Mouse (Mus musculus) limb, embryonic 13.5 days (tissue): ENCODE measurements around the gene Frmd5. TPM values are rescaled to one million over a fixed set of nuclear protein-coding genes. Genes with fewer than 3 reads are reported as not detected.
A peak's percentile ranks its signal among the peaks of the same experiment; 100 is the strongest.

Experiments used
- ATAC-seq: fragments of 200-750 bp; cut with Nextera tagmentation; 2 replicates; pipeline ENCODE4 v1.8.0; 2017; ENCODE audit warnings: low read depth, moderate number of reproducible peaks, moderate TSS enrichment; ENCODE audit not compliant: low FRiP score
- H3K27ac ChIP-seq: fragments of 300-500 bp; sonication (generic); 2 replicates; pipeline ENCODE4 v1.5.1; 2015; ENCODE audit warnings: inconsistent platforms, mild to moderate bottlenecking, moderate library complexity
- H3K27me3 ChIP-seq: fragments of 300-500 bp; sonication (generic); 2 replicates; pipeline ENCODE4 v1.6.1; 2015; ENCODE audit warnings: mild to moderate bottlenecking, inconsistent platforms
- H3K36me3 ChIP-seq: fragments of 300-500 bp; sonication (generic); 2 replicates; pipeline ENCODE4 v1.6.1; 2015; ENCODE audit warnings: inconsistent platforms, mild to moderate bottlenecking, moderate library complexity
- H3K4me1 ChIP-seq: fragments of 300-500 bp; sonication (generic); 2 replicates; pipeline ENCODE4 v1.6.1; 2015; ENCODE audit warnings: inconsistent platforms
- H3K4me2 ChIP-seq: fragments of 300-500 bp; sonication (generic); replicated peaks from 2 replicates; pipeline ENCODE4 v1.6.1; 2015; ENCODE audit warnings: inconsistent platforms, mild to moderate bottlenecking, moderate library complexity
- H3K4me3 ChIP-seq: fragments of 300-500 bp; sonication (generic); 2 replicates; pipeline ENCODE4 v1.5.1; 2015; ENCODE audit warnings: moderate library complexity, mild to moderate bottlenecking, inconsistent platforms
- H3K9ac ChIP-seq: fragments of 300-500 bp; sonication (generic); 2 replicates; pipeline ENCODE4 v1.6.1; 2015; ENCODE audit warnings: mild to moderate bottlenecking, inconsistent platforms
- H3K9me3 ChIP-seq: fragments of 300-500 bp; sonication (generic); 2 replicates; pipeline ENCODE4 v1.6.1; 2016; ENCODE audit warnings: inconsistent platforms
- WGBS: fragments of 180-500 bp; shearing (Covaris S2); methylation state at CpG from one replicate; pipeline ENCODE4 v1.1.7; 2015; 5-methylcytosine and 5-hydroxymethylcytosine counted together
- polyA plus RNA-seq: library from polyadenylated mRNA; unstranded; fragments of >200 nt; fragmentation: Nextera tagmentation; extraction: Ambion mirVana; gene quantifications from 2 replicates; pipeline ENCODE4 v1.2.1, GENCODE M21; 2015

Frmd5 gene
- polyA plus RNA-seq, 1 experiment from 2014 or later: 2.0 TPM

DNA sequence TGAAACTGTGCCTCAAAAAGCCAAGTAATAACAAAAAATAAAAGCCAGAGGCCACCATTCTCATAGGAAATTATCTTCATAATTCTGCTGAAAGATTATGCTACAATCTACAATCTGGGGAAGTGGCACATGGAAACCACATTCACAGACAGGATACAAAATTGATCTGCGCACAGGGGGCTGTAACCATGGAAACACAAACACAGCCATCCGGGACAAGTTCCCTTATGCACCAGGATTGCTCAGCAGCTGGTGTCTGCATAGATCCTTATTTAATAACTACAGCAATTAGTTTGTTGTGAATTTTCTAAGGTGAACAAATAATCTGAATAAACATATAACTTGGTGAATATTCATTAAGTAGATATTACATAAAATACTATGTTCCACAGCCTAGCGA lies 89.8 kb downstream of the Frmd5 start:
- no peaks in the 10 kb centered on the region for H3K36me3 ChIP-seq
- peaks cover 3% of the 10 kb centered on the region; the same call in 1 of the 2 replicates for H3K9me3 ChIP-seq
- ATAC-seq: no peak
- no peak overlapping the region for H3K27ac ChIP-seq
- no peak overlapping the region for H3K4me3 ChIP-seq
- H3K4me2 ChIP-seq: no peak overlapping the region
- H3K4me1 ChIP-seq: no peaks in the 10 kb centered on the region
- H3K27me3 ChIP-seq: no peaks in the 10 kb centered on the region
- H3K9ac ChIP-seq: no peak overlapping the region
- WGBS: 77% methylated on average over 3 of the region's 3 CpGs

- Histone ChIP-seq H3K27me3 (no peaks in the 10 kb centered on the region), H3K27ac (no peak overlapping the region), H3K4me3 (no peak overlapping the region), H3K36me3 (no peaks in the 10 kb centered on the region), H3K4me1 (no peaks in the 10 kb centered on the region), H3K4me2 (no peak overlapping the region), H3K9ac (no peak overlapping the region), H3K9me3 (peaks cover 3% of the 10 kb centered on the region; the same call in 1 of the 2 replicates)
- WGBS: 87% methylated on average over 4 of the region's 4 CpGs
- no peak for ATAC-seq
Observed at GRCm38 (mm10) chr2:121713567-121713966, 93.3 kb downstream of the Frmd5 start.

DNA sequence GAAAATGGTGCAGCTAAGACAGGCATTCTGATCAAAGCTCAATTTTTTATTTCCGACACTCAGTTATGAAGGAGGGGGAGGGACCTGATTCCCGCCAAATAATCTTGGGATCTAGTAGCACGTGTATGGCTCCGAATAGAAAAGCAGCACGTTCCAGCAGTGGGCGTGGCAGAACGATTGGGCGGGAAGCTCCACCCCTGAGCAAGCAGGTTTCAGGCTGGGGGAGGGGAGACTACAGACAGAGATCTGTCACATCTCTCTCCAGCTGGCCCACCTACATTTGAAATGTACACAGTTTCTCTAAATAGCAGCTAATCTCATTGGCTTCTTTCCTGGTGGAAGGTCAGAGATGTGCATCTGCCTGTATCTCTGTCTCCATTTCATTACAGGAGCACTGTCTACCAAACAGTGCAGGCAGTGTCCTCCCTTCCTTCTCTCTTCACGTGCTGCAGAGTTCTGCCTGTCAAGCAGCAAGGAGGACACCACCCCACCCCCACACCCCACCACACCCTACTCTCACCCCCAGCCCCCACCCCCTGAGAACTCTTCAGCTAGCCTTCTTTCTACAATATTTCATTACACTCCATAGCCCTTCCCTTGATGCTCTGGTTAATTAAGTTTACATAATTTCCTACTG lies 95.0 kb downstream of the Frmd5 start:
- Histone ChIP-seq H3K9me3 (peaks cover 3% of the 10 kb centered on the region; the same call in 1 of the 2 replicates), H3K4me1 (no peaks in the 10 kb centered on the region), H3K9ac (no peak overlapping the region), H3K4me3 (no peak overlapping the region), H3K4me2 (no peak overlapping the region), H3K27ac (no peak overlapping the region), H3K27me3 (no peaks in the 10 kb centered on the region), H3K36me3 (no peaks in the 10 kb centered on the region)
- WGBS: 28% methylated on average over 9 of the region's 9 CpGs
- ATAC-seq: no peak

DNA sequence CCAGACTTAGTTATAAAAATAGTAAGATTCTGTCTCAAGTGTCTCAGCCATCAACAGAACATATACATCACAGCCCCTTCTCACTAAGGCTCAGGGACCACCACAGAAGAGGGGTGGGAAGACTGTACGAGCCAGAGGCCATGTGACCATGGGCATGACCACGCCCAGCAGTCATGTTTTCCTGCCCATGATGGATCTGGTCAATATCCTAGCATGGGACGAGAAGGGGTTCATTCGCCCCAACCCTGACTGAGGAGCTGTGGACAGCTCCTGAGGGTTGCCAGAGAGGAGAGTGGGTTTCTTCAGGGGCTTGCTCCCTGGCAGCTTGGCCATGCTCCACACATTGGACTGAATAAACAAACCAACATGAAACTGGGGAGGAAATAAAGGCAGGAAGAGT lies 97.8 kb downstream of the Frmd5 start:
- Histone ChIP-seq H3K4me2 (no peak overlapping the region), H3K9me3 (no peaks in the 10 kb centered on the region), H3K9ac (no peak overlapping the region), H3K36me3 (no peaks in the 10 kb centered on the region), H3K4me1 (no peaks in the 10 kb centered on the region), H3K4me3 (no peak overlapping the region), H3K27me3 (no peaks in the 10 kb centered on the region), H3K27ac (no peak overlapping the region)
- no peak for ATAC-seq
- 80% methylated on average over 4 of the region's 4 CpGs for WGBS

DNA sequence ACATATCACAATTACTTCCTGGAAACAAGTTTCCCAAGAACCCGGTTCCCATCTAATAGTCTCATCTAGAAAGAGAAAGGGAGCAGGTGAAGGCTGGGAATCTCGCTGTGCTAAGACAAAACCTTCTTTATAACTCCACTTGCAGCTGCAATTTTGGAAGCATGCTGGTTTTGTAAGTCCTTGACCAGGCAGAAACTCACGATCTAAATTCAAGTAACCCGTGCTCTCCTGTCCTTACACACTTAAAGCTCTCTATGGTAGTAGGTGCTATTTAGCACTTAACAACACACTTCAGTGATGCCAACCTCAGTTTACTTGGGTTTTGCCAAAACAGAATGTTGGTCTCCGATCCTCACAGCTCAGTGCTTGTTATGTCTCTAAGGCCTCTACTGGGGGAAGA lies 99.4 kb downstream of the Frmd5 start:
- no peaks in the 10 kb centered on the region for H3K27me3 ChIP-seq
- H3K27ac ChIP-seq: no peak overlapping the region
- WGBS: 73% methylated on average over 5 of the region's 5 CpGs
- no peak for ATAC-seq
- H3K4me3 ChIP-seq: no peak overlapping the region
- no peaks in the 10 kb centered on the region for H3K36me3 ChIP-seq
- H3K9me3 ChIP-seq: no peaks in the 10 kb centered on the region
- no peaks in the 10 kb centered on the region for H3K4me1 ChIP-seq
- no peak overlapping the region for H3K9ac ChIP-seq
- no peak overlapping the region for H3K4me2 ChIP-seq

DNA sequence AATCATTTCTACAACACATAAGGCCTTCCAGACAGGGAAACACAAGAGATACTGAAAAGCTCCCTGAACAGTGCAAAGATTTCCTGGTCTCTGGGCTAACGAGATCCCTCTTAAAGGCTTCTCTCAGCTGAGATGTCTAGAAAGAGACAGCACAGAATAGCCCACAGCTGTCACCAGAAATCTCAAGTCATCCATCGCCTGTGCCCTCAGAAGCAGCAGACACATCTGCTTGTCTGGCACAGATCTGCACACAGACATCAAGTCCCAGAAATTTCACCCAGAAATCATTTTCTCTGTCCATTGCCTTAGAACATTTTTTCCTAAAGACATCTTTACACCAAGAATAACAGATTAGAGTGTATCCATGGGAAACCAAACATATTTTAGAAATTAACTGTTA lies 101.1 kb downstream of the Frmd5 start:
- Histone ChIP-seq H3K4me3 (no peak overlapping the region), H3K9ac (no peak overlapping the region), H3K27me3 (no peaks in the 10 kb centered on the region), H3K4me1 (no peaks in the 10 kb centered on the region), H3K36me3 (no peaks in the 10 kb centered on the region), H3K9me3 (no peaks in the 10 kb centered on the region), H3K27ac (no peak overlapping the region), H3K4me2 (no peak overlapping the region)
- no peak for ATAC-seq
- 60% methylated on average over 2 of the region's 2 CpGs for WGBS

GRCm38 (mm10) chr2:121699331-121699730 lies 107.6 kb downstream of the Frmd5 start:
- Histone ChIP-seq H3K4me1 (peaks cover 9% of the 10 kb centered on the region; the same call in 1 of the 2 replicates), H3K4me2 (no peak overlapping the region), H3K36me3 (no peaks in the 10 kb centered on the region), H3K27ac (peak overlapping the region; percentile 61; the same call in 1 of the 2 replicates), H3K27me3 (no peaks in the 10 kb centered on the region), H3K9me3 (no peaks in the 10 kb centered on the region), H3K4me3 (no peak overlapping the region), H3K9ac (no peak overlapping the region)
- 35% methylated on average over 6 of the region's 6 CpGs for WGBS
- ATAC-seq: no peak

DNA sequence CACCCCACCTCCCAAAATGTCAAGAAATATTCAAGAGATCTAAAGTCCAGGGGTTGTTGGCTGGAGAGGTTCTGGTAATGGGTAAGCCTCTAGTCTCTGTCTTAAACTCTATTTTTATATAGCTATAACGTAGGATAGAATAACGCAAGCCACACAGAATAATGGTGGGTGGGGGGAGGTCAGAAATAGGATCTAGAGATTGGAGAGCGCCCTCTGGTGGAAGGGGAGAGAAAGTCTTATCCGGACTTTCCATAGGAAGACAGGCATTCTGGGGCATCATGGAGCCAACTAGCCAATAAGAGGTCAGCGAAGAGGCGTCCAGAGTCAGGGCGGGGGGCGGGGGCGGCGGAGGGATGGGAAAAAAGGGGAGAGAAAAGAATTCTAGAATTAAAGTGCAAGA lies 111.5 kb downstream of the Frmd5 start:
- Histone ChIP-seq H3K4me1 (peaks cover 9% of the 10 kb centered on the region; the same call in 1 of the 2 replicates), H3K27me3 (no peaks in the 10 kb centered on the region), H3K4me3 (no peak overlapping the region), H3K27ac (no peak overlapping the region), H3K4me2 (no peak overlapping the region), H3K9ac (no peak overlapping the region), H3K9me3 (no peaks in the 10 kb centered on the region), H3K36me3 (no peaks in the 10 kb centered on the region)
- no peak for ATAC-seq
- WGBS: 74% methylated on average over 10 of the region's 10 CpGs

DNA sequence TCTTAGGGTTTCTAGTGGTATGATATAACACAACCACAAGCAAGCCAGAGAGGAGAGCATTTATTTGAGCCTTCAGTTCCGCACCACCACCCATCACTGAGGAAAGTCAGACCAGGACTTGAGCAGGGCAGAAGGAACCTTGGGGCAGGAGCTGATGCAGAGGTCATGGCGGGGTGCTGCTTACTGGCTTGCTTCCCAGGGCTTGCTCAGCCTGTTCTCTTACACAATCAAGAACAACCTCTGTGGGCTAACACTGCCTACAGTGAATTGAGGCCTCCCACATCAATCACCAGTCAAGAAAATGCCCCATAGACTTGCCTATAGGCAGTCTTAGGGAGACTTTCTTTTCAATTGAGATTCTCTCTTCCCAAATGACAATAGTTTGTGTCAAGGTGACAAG lies 118.8 kb downstream of the Frmd5 start:
- Histone ChIP-seq H3K27ac (no peak overlapping the region), H3K9me3 (no peaks in the 10 kb centered on the region), H3K36me3 (no peaks in the 10 kb centered on the region), H3K9ac (no peak overlapping the region), H3K4me1 (no peaks in the 10 kb centered on the region), H3K27me3 (no peaks in the 10 kb centered on the region), H3K4me2 (no peak overlapping the region), H3K4me3 (no peak overlapping the region)
- WGBS: 84% methylated on average over 2 of the region's 2 CpGs
- no peak for ATAC-seq

GRCm38 (mm10) chr2:121683606-121684005 lies 123.3 kb downstream of the Frmd5 start:
- H3K4me3 ChIP-seq: no peak overlapping the region
- no peaks in the 10 kb centered on the region for H3K36me3 ChIP-seq
- ATAC-seq: no peak
- no peak overlapping the region for H3K4me2 ChIP-seq
- H3K27ac ChIP-seq: no peak overlapping the region
- H3K9me3 ChIP-seq: no peaks in the 10 kb centered on the region
- 81% methylated on average over 8 of the region's 8 CpGs for WGBS
- no peaks in the 10 kb centered on the region for H3K27me3 ChIP-seq
- H3K4me1 ChIP-seq: no peaks in the 10 kb centered on the region
- no peak overlapping the region for H3K9ac ChIP-seq

DNA sequence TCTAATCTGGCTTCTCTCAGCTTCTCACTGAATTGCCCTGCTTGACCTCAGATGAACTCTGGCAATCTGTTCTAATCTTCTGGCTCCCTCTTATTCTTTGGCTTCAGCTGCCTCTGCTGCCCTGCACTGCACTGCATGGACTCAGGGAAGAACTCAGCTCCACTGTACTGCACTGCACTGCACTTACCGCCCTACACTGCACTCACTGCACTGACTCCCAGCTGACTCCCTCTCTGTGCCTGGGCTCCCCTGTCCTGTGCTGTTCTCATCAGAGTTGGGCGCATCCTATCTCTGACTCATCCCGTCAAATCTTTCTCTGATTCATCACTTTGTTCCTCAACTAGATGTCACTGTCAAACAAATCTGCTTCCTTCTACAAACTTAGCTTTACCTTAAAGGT lies 124.5 kb downstream of the Frmd5 start:
- no peaks in the 10 kb centered on the region for H3K9me3 ChIP-seq
- WGBS: 88% methylated on average over 3 of the region's 3 CpGs
- 0 out of 2 replicates have a peak, but pooled peaks have one; percentile 32 for ATAC-seq

DNA sequence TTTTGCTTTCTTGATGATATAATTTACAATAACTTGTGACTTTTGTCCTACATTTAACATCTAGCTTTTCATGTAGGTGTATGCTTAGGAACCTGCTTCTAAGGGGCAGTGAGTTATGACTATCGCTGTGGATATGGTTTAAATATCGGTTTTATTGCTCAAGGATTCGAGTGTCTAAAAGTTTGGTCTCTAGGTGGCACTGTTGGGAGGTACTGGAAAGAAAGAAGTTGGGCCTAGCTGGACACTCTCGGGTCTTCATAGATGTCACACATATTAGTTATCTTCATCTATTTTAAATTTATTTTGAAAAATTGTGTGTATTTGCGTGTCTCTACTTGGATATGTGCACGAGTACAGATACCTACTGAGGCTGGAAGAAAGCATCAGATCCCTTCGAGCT lies 127.2 kb downstream of the Frmd5 start:
- Histone ChIP-seq H3K9me3 (no peaks in the 10 kb centered on the region), H3K27ac (no peak overlapping the region), H3K36me3 (no peaks in the 10 kb centered on the region), H3K27me3 (no peaks in the 10 kb centered on the region), H3K4me2 (no peak overlapping the region), H3K4me3 (no peak overlapping the region), H3K9ac (no peak overlapping the region), H3K4me1 (no peaks in the 10 kb centered on the region)
- 80% methylated on average over 7 of the region's 7 CpGs for WGBS
- no peak for ATAC-seq

More for the DNA sequence above, 124.5 kb downstream of the Frmd5 start:
- Histone ChIP-seq H3K36me3 (no peaks in the 10 kb centered on the region), H3K4me1 (no peaks in the 10 kb centered on the region), H3K4me3 (no peak overlapping the region), H3K9ac (no peak overlapping the region), H3K27ac (no peak overlapping the region), H3K4me2 (no peak overlapping the region), H3K27me3 (no peaks in the 10 kb centered on the region)

DNA sequence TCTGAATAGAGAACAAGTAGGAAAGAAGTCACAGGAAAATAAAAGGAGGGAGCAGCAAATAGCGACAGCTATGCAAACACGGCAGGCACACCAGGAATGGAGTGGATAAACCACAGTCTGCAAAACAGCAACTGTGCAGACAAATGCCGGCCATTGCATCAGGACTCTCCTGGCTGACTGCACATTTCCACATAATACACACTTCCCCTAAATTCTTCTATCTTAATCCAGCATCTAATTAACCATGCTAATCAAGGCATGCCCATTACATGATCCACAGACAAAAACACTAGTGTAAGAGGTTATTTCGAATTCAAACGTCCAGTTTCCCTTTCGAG lies 129.3 kb downstream of the Frmd5 start:
- H3K36me3 ChIP-seq: no peaks in the 10 kb centered on the region
- H3K4me1 ChIP-seq: no peaks in the 10 kb centered on the region
- H3K9me3 ChIP-seq: no peaks in the 10 kb centered on the region
- H3K9ac ChIP-seq: no peak overlapping the region
- WGBS: 81% methylated on average over 6 of the region's 6 CpGs
- no peaks in the 10 kb centered on the region for H3K27me3 ChIP-seq
- no peak overlapping the region for H3K4me3 ChIP-seq
- no peak overlapping the region for H3K27ac ChIP-seq
- no peak for ATAC-seq
- H3K4me2 ChIP-seq: no peak overlapping the region
